Mouse (Mus musculus) kidney, embryonic 15.5 days (tissue): Measurements from ENCODE around the gene Acsl5. TPM values are rescaled to one million over a fixed set of nuclear protein-coding genes. Genes with fewer than 3 reads are reported as not detected.

Experiments
- ATAC-seq: fragments of 200-750 bp; cut with Nextera tagmentation; replicated peaks from 2 replicates; pipeline ENCODE4 v1.8.0; 2017; ENCODE audit warnings: moderate TSS enrichment; ENCODE audit not compliant: low FRiP score
- H3K27ac ChIP-seq: fragments of 300-500 bp; sonication (generic); 2 replicates; pipeline ENCODE4 v1.5.1; 2015; ENCODE audit warnings: mild to moderate bottlenecking, inconsistent platforms
- H3K27me3 ChIP-seq: fragments of 300-500 bp; sonication (generic); 2 replicates; pipeline ENCODE4 v1.6.1; 2015; ENCODE audit warnings: inconsistent platforms
- H3K36me3 ChIP-seq: fragments of 300-500 bp; sonication (generic); 2 replicates; pipeline ENCODE4 v1.6.1; 2015; ENCODE audit warnings: inconsistent platforms
- H3K4me1 ChIP-seq: fragments of 300-500 bp; sonication (generic); 2 replicates; pipeline ENCODE4 v1.6.1; 2015; ENCODE audit warnings: inconsistent platforms
- H3K4me2 ChIP-seq: fragments of 300-500 bp; sonication (generic); 2 replicates; pipeline ENCODE4 v1.6.1; 2015; ENCODE audit warnings: moderate library complexity, mild to moderate bottlenecking, inconsistent platforms
- H3K4me3 ChIP-seq: fragments of 300-500 bp; sonication (generic); replicated peaks from 2 replicates; pipeline ENCODE4 v1.5.1; 2015; ENCODE audit warnings: mild to moderate bottlenecking, inconsistent platforms
- H3K9ac ChIP-seq: fragments of 300-500 bp; sonication (generic); 2 replicates; pipeline ENCODE4 v1.6.1; 2015; ENCODE audit warnings: mild to moderate bottlenecking, inconsistent platforms
- H3K9me3 ChIP-seq: fragments of 300-500 bp; sonication (generic); replicated peaks from 2 replicates; pipeline ENCODE4 v1.6.1; 2016; ENCODE audit warnings: inconsistent platforms
- whole genome bisulfite sequencing: fragments of 180-500 bp; shearing (Covaris S2); methylation state at CpG from one replicate; pipeline ENCODE4 v1.1.7; 2015; ENCODE audit warnings: mixed read lengths; 5-methylcytosine and 5-hydroxymethylcytosine counted together
- polyA plus RNA-seq: library from polyadenylated mRNA; unstranded; fragments of >200 nt; fragmentation: Nextera tagmentation; extraction: Ambion mirVana; gene quantifications from 2 replicates; pipeline ENCODE4 v1.2.1, GENCODE M21; 2015

Acsl5 gene
- polyA plus RNA-seq, 1 experiment from 2014 or later: 51.2 TPM

DNA sequence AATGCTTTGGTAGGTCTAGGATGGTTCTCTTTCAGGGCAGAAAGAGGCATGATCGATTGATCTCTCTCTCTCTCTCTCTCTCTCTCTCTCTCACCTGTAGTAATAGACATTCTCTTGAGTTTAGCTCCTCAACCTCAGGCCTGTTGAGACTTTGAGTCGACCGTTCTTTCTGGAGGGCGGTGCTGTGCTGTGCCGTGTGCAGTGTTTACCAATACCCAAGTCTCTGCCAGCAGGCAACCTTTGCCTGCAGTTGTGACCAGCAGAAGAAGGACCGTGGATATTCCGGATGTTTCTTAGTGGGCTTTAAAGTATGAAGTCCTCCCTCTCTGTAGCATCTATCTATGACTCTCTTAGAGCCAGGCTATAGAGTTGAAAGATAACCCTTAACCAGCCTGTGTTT, 90.7 kb downstream of the Acsl5 start:
- H3K36me3 ChIP-seq: no peaks in the 10 kb centered on the region
- no peak overlapping the region for H3K4me3 ChIP-seq
- no peaks in the 10 kb centered on the region for H3K9me3 ChIP-seq
- no peaks in the 10 kb centered on the region for H3K4me1 ChIP-seq
- no peak overlapping the region for H3K4me2 ChIP-seq
- H3K27ac ChIP-seq: no peak overlapping the region
- ATAC-seq: no peak
- H3K27me3 ChIP-seq: no peaks in the 10 kb centered on the region
- no peak overlapping the region for H3K9ac ChIP-seq
- WGBS: 93% methylated on average over 7 of the region's 7 CpGs

- Histone ChIP-seq H3K27me3 (no peaks in the 10 kb centered on the region), H3K9ac (no peak overlapping the region), H3K4me2 (no peak overlapping the region), H3K4me1 (no peaks in the 10 kb centered on the region), H3K36me3 (no peaks in the 10 kb centered on the region), H3K27ac (no peak overlapping the region), H3K9me3 (no peaks in the 10 kb centered on the region), H3K4me3 (no peak overlapping the region)
- no peak for ATAC-seq
- 75% methylated on average over 9 of the region's 9 CpGs for WGBS
These were observed 91.5 kb downstream of the Acsl5 start for GRCm38 (mm10) chr19:55343274-55343673.

Other genes with a start within 250 kb of the Acsl5 start
- gene Gpam, start 124.7 kb upstream of the Acsl5 start, polyA plus RNA-seq: 18.1 and 19.0 TPM in 2 replicates
- not detected in 2 replicates for gene Tectb, start 71.2 kb upstream of the Acsl5 start, polyA plus RNA-seq
- gene Gucy2g, start 10.7 kb upstream of the Acsl5 start, polyA plus RNA-seq: 0.04 and 0.05 TPM in 2 replicates
- 98.6 and 99.7 TPM in 2 replicates for gene Zdhhc6, start 64.1 kb downstream of the Acsl5 start, polyA plus RNA-seq
- gene Vti1a, start 64.4 kb downstream of the Acsl5 start, polyA plus RNA-seq: 28.7 and 30.6 TPM in 2 replicates